Mouse (Mus musculus): Measurements from ENCODE around the gene Blcap. TPM values are rescaled to one million over a fixed set of nuclear protein-coding genes. Genes with fewer than 3 reads are reported as not detected.

Gene Blcap
- total and polyA plus RNA-seq, 2 experiments from 2014 or later: 307 to 394 TPM

GRCm38 (mm10) chr2:157544333-157544888 is 26.7 kb downstream of the Blcap start:
- DNase-seq (ENCODE audit: low spot score): no peak
- no peak for ATAC-seq (ENCODE audit: low FRiP score)
- Histone ChIP-seq H3K4me1 (ENCODE audit: insufficient read depth, low read length) (peaks cover 33% of the 10 kb centered on the region), H3K27ac (ENCODE audit: low read depth, low read length) (no peak overlapping the region), H3K4me3 (ENCODE audit: low read depth, low read length) (no peak overlapping the region), H3K27me3 (ENCODE audit: insufficient read depth, low read length) (no peaks in the 10 kb centered on the region), H3K9me3 (ENCODE audit: low read length) (no peaks in the 10 kb centered on the region), H3K36me3 (ENCODE audit: insufficient read depth, low read length) (peaks cover 8% of the 10 kb centered on the region), H3K4me2 (ENCODE audit: low read depth, low read length, poor library complexity, severe bottlenecking) (no peak overlapping the region), H3K9ac (replicated peaks; ENCODE audit: low read length, poor library complexity, severe bottlenecking) (no peak overlapping the region; the same call in 1 of the 2 replicates)
- TF ChIP-seq CTCF (IDR thresholded peaks at IDR 0.05): no peak
- WGBS: 44% methylated on average over 9 of the region's 9 CpGs

GRCm38 (mm10) chr2:157542415-157542814 is 28.7 kb downstream of the Blcap start:
- no peak for DNase-seq (ENCODE audit: low spot score)
- peak overlapping the region; percentile 65 for H3K27ac ChIP-seq (ENCODE audit: low read depth, low read length)
- peaks cover 10% of the 10 kb centered on the region for H3K36me3 ChIP-seq (ENCODE audit: insufficient read depth, low read length)
- peaks cover 39% of the 10 kb centered on the region for H3K4me1 ChIP-seq (ENCODE audit: insufficient read depth, low read length)
- H3K27me3 ChIP-seq (ENCODE audit: insufficient read depth, low read length): no peaks in the 10 kb centered on the region
- no peak for ATAC-seq (ENCODE audit: low FRiP score)
- H3K9me3 ChIP-seq (ENCODE audit: low read length): no peaks in the 10 kb centered on the region
- H3K4me3 ChIP-seq (ENCODE audit: low read depth, low read length): no peak overlapping the region
- peak overlapping the region; percentile 39; the same call in 1 of the 2 replicates for H3K9ac ChIP-seq (replicated peaks; ENCODE audit: low read length, poor library complexity, severe bottlenecking)
- no peak for TF ChIP-seq CTCF (IDR thresholded peaks at IDR 0.05)
- H3K4me2 ChIP-seq (ENCODE audit: low read depth, low read length, poor library complexity, severe bottlenecking): no peak overlapping the region
- 52% methylated on average over 4 of the region's 4 CpGs for WGBS

GRCm38 (mm10) chr2:157541631-157542030 is 29.4 kb downstream of the Blcap start:
- WGBS: 29% methylated on average over 8 of the region's 8 CpGs
- Histone ChIP-seq H3K9ac (replicated peaks; ENCODE audit: low read length, poor library complexity, severe bottlenecking) (no peak overlapping the region), H3K9me3 (ENCODE audit: low read length) (no peaks in the 10 kb centered on the region), H3K4me3 (ENCODE audit: low read depth, low read length) (no peak overlapping the region), H3K36me3 (ENCODE audit: insufficient read depth, low read length) (peaks cover 6% of the 10 kb centered on the region; the same call in 1 of the 2 replicates), H3K27me3 (ENCODE audit: insufficient read depth, low read length) (no peaks in the 10 kb centered on the region), H3K4me1 (ENCODE audit: insufficient read depth, low read length) (peaks cover 47% of the 10 kb centered on the region), H3K27ac (ENCODE audit: low read depth, low read length) (peak overlapping the region; percentile 65), H3K4me2 (ENCODE audit: low read depth, low read length, poor library complexity, severe bottlenecking) (no peak overlapping the region)
- ATAC-seq (ENCODE audit: low FRiP score) (no peak), DNase-seq (ENCODE audit: low spot score) (no peak)
- TF ChIP-seq CTCF (IDR thresholded peaks at IDR 0.05): no peak

- no peak overlapping the region for H3K4me3 ChIP-seq (ENCODE audit: low read depth, low read length)
- peaks cover 6% of the 10 kb centered on the region; the same call in 1 of the 2 replicates for H3K36me3 ChIP-seq (ENCODE audit: insufficient read depth, low read length)
- peaks cover 48% of the 10 kb centered on the region for H3K4me1 ChIP-seq (ENCODE audit: insufficient read depth, low read length)
- H3K9ac ChIP-seq (replicated peaks; ENCODE audit: low read length, poor library complexity, severe bottlenecking): no peak overlapping the region
- ATAC-seq (ENCODE audit: low FRiP score): no peak
- H3K27ac ChIP-seq (ENCODE audit: low read depth, low read length): peak overlapping the region; percentile 65
- no peaks in the 10 kb centered on the region for H3K9me3 ChIP-seq (ENCODE audit: low read length)
- H3K27me3 ChIP-seq (ENCODE audit: insufficient read depth, low read length): no peaks in the 10 kb centered on the region
- DNase-seq (ENCODE audit: low spot score): no peak
- no peak for TF ChIP-seq CTCF (IDR thresholded peaks at IDR 0.05)
- H3K4me2 ChIP-seq (ENCODE audit: low read depth, low read length, poor library complexity, severe bottlenecking): no peak overlapping the region
- 21% methylated on average over 9 of the region's 9 CpGs for WGBS
Measured at GRCm38 (mm10) chr2:157540953-157541569, 30.0 kb downstream of the Blcap start.

- ATAC-seq (ENCODE audit: low FRiP score) (no peak), DNase-seq (ENCODE audit: low spot score) (peak; percentile 66)
- no peak for TF ChIP-seq CTCF (IDR thresholded peaks at IDR 0.05)
- Histone ChIP-seq H3K9me3 (ENCODE audit: low read length) (no peaks in the 10 kb centered on the region), H3K4me3 (ENCODE audit: low read depth, low read length) (no peak overlapping the region), H3K4me2 (ENCODE audit: low read depth, low read length, poor library complexity, severe bottlenecking) (no peak overlapping the region), H3K27ac (ENCODE audit: low read depth, low read length) (peak overlapping the region; percentile 62), H3K27me3 (ENCODE audit: insufficient read depth, low read length) (no peaks in the 10 kb centered on the region), H3K36me3 (ENCODE audit: insufficient read depth, low read length) (peaks cover 6% of the 10 kb centered on the region; the same call in 1 of the 2 replicates), H3K4me1 (ENCODE audit: insufficient read depth, low read length) (peaks cover 45% of the 10 kb centered on the region), H3K9ac (replicated peaks; ENCODE audit: low read length, poor library complexity, severe bottlenecking) (no peak overlapping the region)
- WGBS: 32% methylated on average over 24 of the region's 24 CpGs
Measured at GRCm38 (mm10) chr2:157540073-157540952, 30.8 kb downstream of the Blcap start.

All from midbrain, postnatal 0 days (tissue).